Mouse (Mus musculus) hindbrain, embryonic 13.5 days (tissue): ENCODE results near the gene Ubox5. TPM values are rescaled to one million over a fixed set of nuclear protein-coding genes. Genes with fewer than 3 reads are reported as not detected.
"Not testable (repeated sequence)": the region's sequence is repeated elsewhere in the genome, so short reads cannot be mapped to it uniquely, and the experiment has no call there.

Source experiments
- ATAC-seq: fragments of 200-750 bp; cut with Nextera tagmentation; 2 replicates; pipeline ENCODE4 v1.8.0; 2017; ENCODE audit warnings: moderate TSS enrichment; ENCODE audit not compliant: low FRiP score
- H3K27ac ChIP-seq: fragments of 300-500 bp; sonication (generic); 2 replicates; pipeline ENCODE4 v1.5.1; 2015; ENCODE audit warnings: inconsistent platforms, mild to moderate bottlenecking, moderate library complexity
- H3K27me3 ChIP-seq: fragments of 300-500 bp; sonication (generic); 2 replicates; pipeline ENCODE4 v1.6.1; 2015; ENCODE audit warnings: mild to moderate bottlenecking, inconsistent platforms
- H3K36me3 ChIP-seq: fragments of 300-500 bp; sonication (generic); 2 replicates; pipeline ENCODE4 v1.6.1; 2015; ENCODE audit warnings: mild to moderate bottlenecking, inconsistent platforms
- H3K4me1 ChIP-seq: fragments of 300-500 bp; sonication (generic); replicated peaks from 2 replicates; pipeline ENCODE4 v1.6.1; 2015; ENCODE audit warnings: inconsistent platforms
- H3K4me2 ChIP-seq: fragments of 300-500 bp; sonication (generic); 2 replicates; pipeline ENCODE4 v1.6.1; 2015; ENCODE audit warnings: inconsistent platforms, mild to moderate bottlenecking, moderate library complexity
- H3K4me3 ChIP-seq: fragments of 300-500 bp; sonication (generic); 2 replicates; pipeline ENCODE4 v1.5.1; 2015; ENCODE audit warnings: mild to moderate bottlenecking, inconsistent platforms
- H3K9ac ChIP-seq: fragments of 300-500 bp; sonication (generic); 2 replicates; pipeline ENCODE4 v1.6.1; 2015; ENCODE audit warnings: mild to moderate bottlenecking, inconsistent platforms
- H3K9me3 ChIP-seq: fragments of 300-500 bp; sonication (generic); 2 replicates; pipeline ENCODE4 v1.6.1; 2016; ENCODE audit warnings: inconsistent platforms
- WGBS: fragments of 180-500 bp; shearing (Covaris S2); methylation state at CpG from one replicate; pipeline ENCODE4 v1.1.7; 2015; 5-methylcytosine and 5-hydroxymethylcytosine counted together
- polyA plus RNA-seq: library from polyadenylated mRNA; unstranded; fragments of >200 nt; fragmentation: Nextera tagmentation; extraction: Ambion mirVana; gene quantifications from 2 replicates; pipeline ENCODE4 v1.2.1, GENCODE M21; 2015

Gene Ubox5
- polyA plus RNA-seq, 1 experiment from 2014 or later: 11.5 TPM

DNA sequence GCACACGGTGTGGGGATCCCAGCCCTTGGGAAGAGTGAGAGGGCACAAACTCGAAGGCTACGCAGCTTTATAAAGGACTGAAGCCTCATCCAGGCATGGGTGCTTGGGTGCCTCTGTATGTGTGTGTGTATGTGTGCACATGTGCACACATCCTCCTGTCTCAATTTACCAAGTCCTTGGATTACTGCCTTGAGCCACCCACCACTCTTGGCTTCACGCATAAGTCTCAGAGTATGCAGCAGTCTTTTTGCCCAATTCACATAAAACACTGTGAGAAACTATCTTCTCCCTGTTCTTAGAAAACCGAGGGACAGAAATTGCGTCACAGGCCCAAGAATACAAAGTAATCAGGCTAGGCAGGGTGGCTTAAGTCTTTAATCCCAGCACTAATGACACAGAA lies 43.8 kb downstream of the Ubox5 start:
- peaks cover 10% of the 10 kb centered on the region for H3K36me3 ChIP-seq
- ATAC-seq: no peak
- H3K4me1 ChIP-seq: peaks cover 3% of the 10 kb centered on the region
- no peak overlapping the region for H3K4me3 ChIP-seq
- no peak overlapping the region for H3K27ac ChIP-seq
- H3K9ac ChIP-seq: no peak overlapping the region
- 87% methylated on average over 6 of the region's 6 CpGs for WGBS
- H3K9me3 ChIP-seq: no peaks in the 10 kb centered on the region
- no peak overlapping the region for H3K4me2 ChIP-seq
- H3K27me3 ChIP-seq: peaks cover 33% of the 10 kb centered on the region

GRCm38 (mm10) chr2:130583902-130584560 lies 45.8 kb downstream of the Ubox5 start:
- Histone ChIP-seq H3K4me1 (peaks cover 12% of the 10 kb centered on the region), H3K9me3 (no peaks in the 10 kb centered on the region), H3K9ac (no peak overlapping the region), H3K27ac (no peak overlapping the region), H3K4me2 (no peak overlapping the region), H3K27me3 (peaks cover 53% of the 10 kb centered on the region), H3K4me3 (no peak overlapping the region), H3K36me3 (no peaks in the 10 kb centered on the region)
- 79% methylated on average over 10 of the region's 10 CpGs for WGBS
- ATAC-seq: no peak

DNA sequence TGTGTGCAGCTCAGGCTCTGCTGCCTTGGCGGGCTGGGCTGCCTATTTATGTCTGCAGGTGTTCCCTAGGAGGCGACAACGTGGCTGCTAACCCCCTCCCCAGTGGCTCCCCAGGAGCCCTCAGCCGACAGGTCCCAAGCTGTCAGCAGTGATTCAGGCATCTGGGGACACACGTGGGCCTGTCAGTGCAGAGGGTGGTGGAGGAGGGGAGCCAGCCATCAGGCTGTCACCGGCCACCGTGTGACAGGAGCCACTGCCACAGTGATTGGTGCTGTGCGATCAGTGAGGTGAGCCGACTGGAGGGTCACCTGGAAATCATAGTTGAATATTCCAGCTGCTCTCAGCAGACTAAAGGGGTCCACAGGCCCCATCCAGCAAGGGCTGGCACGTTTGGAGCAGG lies 47.3 kb downstream of the Ubox5 start, which contains the start of gene Avp:
Gene Avp (minus strand): TSS at position 3 of the 400 bp plus-strand sequence.
- peaks cover 67% of the 10 kb centered on the region for H3K27me3 ChIP-seq
- H3K27ac ChIP-seq: no peak within 1 kb of the TSS
- WGBS: 36% methylated on average over 10 of the region's 10 CpGs
- peaks cover 15% of the 10 kb centered on the region for H3K4me1 ChIP-seq
- 0 out of 2 replicates have a peak within 1 kb of the TSS, but pooled peaks have one; percentile 31 for H3K4me3 ChIP-seq
- no peak for ATAC-seq
- H3K9ac ChIP-seq: no peak within 1 kb of the TSS
- no peaks in the 10 kb centered on the region for H3K36me3 ChIP-seq
- H3K9me3 ChIP-seq: no peaks in the 10 kb centered on the region
- H3K4me2 ChIP-seq: no peak within 1 kb of the TSS

GRCm38 (mm10) chr2:130581201-130581600 lies 48.6 kb downstream of the Ubox5 start:
- ATAC-seq: no peak

DNA sequence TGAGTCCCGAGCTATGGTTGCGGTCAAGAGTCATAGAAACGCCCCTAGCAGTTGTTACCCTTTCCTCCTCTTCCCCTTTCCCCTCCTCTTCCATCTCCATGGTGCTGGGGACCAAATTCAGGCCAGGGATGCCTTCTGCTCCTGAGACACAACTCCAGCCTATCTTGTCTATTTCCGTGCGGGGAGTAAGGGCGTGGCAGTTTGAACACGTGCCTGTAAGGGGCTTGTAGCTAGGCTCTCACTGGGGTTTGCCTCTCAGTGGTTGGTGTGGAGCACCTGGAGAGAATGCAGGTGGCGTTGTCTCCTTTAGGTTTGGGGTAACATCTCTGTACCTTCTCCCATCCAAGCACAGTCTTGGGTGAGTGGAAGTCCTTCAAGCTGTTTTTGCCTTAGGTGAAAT lies 50.0 kb downstream of the Ubox5 start:
- no peaks in the 10 kb centered on the region for H3K9me3 ChIP-seq
- peak overlapping the region; percentile 11; the same call in 1 of the 2 replicates for H3K4me3 ChIP-seq
- no peak for ATAC-seq
- peaks cover 95% of the 10 kb centered on the region for H3K27me3 ChIP-seq
- H3K9ac ChIP-seq: no peak overlapping the region
- H3K36me3 ChIP-seq: no peaks in the 10 kb centered on the region
- H3K27ac ChIP-seq: no peak overlapping the region
- no peak overlapping the region for H3K4me2 ChIP-seq
- H3K4me1 ChIP-seq: peaks cover 32% of the 10 kb centered on the region
- WGBS: 2% methylated on average over 8 of the region's 8 CpGs

More at GRCm38 (mm10) chr2:130581201-130581600, 48.6 kb downstream of the Ubox5 start:
- H3K4me1 ChIP-seq: peaks cover 29% of the 10 kb centered on the region
- WGBS: 3% methylated on average over 16 of the region's 16 CpGs
- H3K9me3 ChIP-seq: no peaks in the 10 kb centered on the region
- no peak overlapping the region for H3K27ac ChIP-seq
- H3K9ac ChIP-seq: no peak overlapping the region
- H3K27me3 ChIP-seq: peaks cover 81% of the 10 kb centered on the region
- no peaks in the 10 kb centered on the region for H3K36me3 ChIP-seq
- H3K4me3 ChIP-seq: peak overlapping the region; percentile 31
- H3K4me2 ChIP-seq: peak overlapping the region; percentile 49

DNA sequence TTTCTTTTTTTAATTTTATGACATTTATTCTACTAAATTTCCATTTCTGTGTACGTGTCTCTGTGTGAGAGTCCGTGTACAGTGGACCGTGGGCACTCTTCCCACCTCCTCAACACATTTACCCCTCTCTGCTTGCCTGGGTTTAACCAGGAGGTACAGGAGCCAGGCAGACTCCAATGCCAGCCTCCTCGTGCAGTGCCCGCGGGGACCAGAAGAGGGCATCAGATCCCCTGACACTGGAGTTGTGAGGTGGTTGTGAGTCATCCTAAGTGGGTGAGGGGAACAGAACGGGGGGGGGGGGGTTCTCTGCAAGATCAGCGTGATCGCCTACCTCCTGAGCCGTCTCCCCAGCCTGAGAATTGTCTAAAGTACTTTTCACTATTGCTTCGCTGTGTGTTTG lies 51.7 kb downstream of the Ubox5 start:
- H3K27ac ChIP-seq: no peak overlapping the region
- H3K4me3 ChIP-seq: no peak overlapping the region
- H3K9me3 ChIP-seq: no peaks in the 10 kb centered on the region
- no peak overlapping the region for H3K4me2 ChIP-seq
- ATAC-seq: no peak
- H3K9ac ChIP-seq: no peak overlapping the region
- H3K27me3 ChIP-seq: peaks cover 96% of the 10 kb centered on the region
- peaks cover 32% of the 10 kb centered on the region for H3K4me1 ChIP-seq
- H3K36me3 ChIP-seq: no peaks in the 10 kb centered on the region
- WGBS: 12% methylated on average over 10 of the region's 11 CpGs

DNA sequence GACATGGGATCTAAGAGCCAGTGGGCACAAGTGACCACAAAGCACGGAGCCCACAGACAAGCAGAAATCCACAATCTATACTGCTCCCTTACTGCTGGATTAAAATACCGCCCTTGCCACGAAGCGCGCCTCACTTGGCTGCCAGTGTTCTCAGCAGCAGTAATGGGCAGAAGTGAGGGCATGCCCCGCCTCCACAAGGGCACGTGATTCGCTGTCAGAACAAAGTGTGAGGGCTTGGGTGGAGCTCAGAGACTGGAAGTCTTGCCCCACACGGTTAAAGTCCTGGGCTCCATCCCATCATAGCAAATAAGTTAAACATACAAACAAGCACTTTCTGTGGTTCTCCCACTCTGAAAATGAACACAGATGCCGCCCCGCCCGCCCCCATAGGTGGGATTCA lies 52.2 kb downstream of the Ubox5 start:
- Histone ChIP-seq H3K36me3 (no peaks in the 10 kb centered on the region), H3K9me3 (no peaks in the 10 kb centered on the region), H3K27me3 (peaks cover 91% of the 10 kb centered on the region), H3K27ac (no peak overlapping the region), H3K9ac (no peak overlapping the region), H3K4me3 (peak overlapping the region; percentile 14; the same call in 1 of the 2 replicates), H3K4me1 (peaks cover 32% of the 10 kb centered on the region), H3K4me2 (no peak overlapping the region)
- ATAC-seq: no peak
- 2% methylated on average over 12 of the region's 12 CpGs for WGBS

DNA sequence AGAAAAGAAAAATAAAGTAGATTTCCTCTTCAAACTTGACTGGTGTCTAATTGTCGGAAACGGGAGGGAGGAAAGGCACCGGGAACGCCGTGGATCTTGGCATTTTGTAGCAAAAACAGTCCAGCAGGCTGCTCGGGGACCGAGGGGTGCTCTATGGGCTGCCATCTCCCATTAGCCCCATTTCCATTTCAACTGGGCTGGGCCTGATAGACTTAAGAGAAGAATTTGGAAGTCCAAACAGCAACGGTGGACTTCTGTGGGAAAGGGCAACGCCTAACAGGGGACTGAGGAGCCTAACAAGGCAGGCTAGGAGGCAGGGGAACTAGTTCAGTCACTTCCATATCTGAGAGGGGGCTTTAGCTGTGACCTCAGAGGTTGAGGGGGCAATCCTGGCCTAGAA lies 52.8 kb downstream of the Ubox5 start:
- ATAC-seq: no peak
- H3K9ac ChIP-seq: no peak overlapping the region
- H3K27me3 ChIP-seq: peaks cover 85% of the 10 kb centered on the region
- 5% methylated on average over 9 of the region's 9 CpGs for WGBS
- H3K36me3 ChIP-seq: no peaks in the 10 kb centered on the region
- peaks cover 32% of the 10 kb centered on the region for H3K4me1 ChIP-seq
- no peak overlapping the region for H3K27ac ChIP-seq
- peak overlapping the region; percentile 35; the same call in 1 of the 2 replicates for H3K4me3 ChIP-seq
- H3K9me3 ChIP-seq: no peaks in the 10 kb centered on the region
- peak overlapping the region; percentile 52 for H3K4me2 ChIP-seq

- Histone ChIP-seq H3K9ac (peak overlapping the region; percentile 60; the same call in 1 of the 2 replicates), H3K4me1 (peaks cover 32% of the 10 kb centered on the region), H3K27me3 (peaks cover 80% of the 10 kb centered on the region), H3K4me2 (peak overlapping the region; percentile 52), H3K4me3 (peak overlapping the region; percentile 35)
- WGBS: 1% methylated on average over 31 of the region's 32 CpGs
- not testable (repeated sequence) for H3K9me3 ChIP-seq, ATAC-seq, H3K36me3 ChIP-seq, H3K27ac ChIP-seq
Measured at GRCm38 (mm10) chr2:130576564-130576963, 53.3 kb downstream of the Ubox5 start.

DNA sequence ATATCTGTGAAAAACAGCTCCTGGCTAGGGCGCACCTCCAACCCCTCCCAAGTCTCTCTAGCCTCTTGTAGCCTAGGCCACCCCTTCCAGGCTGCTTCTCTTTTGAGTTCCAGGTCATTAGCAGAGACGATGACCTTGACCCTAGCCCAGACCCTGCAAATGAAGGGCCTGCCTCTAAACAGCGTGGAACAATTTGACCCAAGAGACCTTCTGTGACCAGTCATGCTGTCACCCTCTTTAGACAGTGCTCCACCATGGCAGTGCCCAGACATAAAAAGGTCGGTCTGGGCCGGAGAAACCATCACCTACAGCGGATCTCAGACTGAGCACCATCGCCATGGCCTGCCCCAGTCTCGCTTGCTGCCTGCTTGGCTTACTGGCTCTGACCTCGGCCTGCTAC lies 54.0 kb downstream of the Ubox5 start, which contains the start of gene Oxt:
Gene Oxt (plus strand): TSS at position 301 of the 400 bp plus-strand sequence.
- no peak within 1 kb of the TSS for H3K27ac ChIP-seq
- no peaks in the 10 kb centered on the region for H3K9me3 ChIP-seq
- no peaks in the 10 kb centered on the region for H3K36me3 ChIP-seq
- H3K9ac ChIP-seq: peak within 1 kb of the TSS; percentile 60; the same call in 1 of the 2 replicates
- H3K4me1 ChIP-seq: peaks cover 27% of the 10 kb centered on the region
- H3K27me3 ChIP-seq: peaks cover 74% of the 10 kb centered on the region
- peak within 1 kb of the TSS; percentile 35 for H3K4me3 ChIP-seq
- no peak for ATAC-seq
- H3K4me2 ChIP-seq: peak within 1 kb of the TSS; percentile 52
- 38% methylated on average over 9 of the region's 9 CpGs for WGBS

GRCm38 (mm10) chr2:130574960-130575359 lies 54.9 kb downstream of the Ubox5 start:
- ATAC-seq: no peak
- Histone ChIP-seq H3K9ac (no peak overlapping the region), H3K9me3 (no peaks in the 10 kb centered on the region), H3K27ac (no peak overlapping the region), H3K27me3 (peaks cover 64% of the 10 kb centered on the region), H3K4me2 (no peak overlapping the region), H3K36me3 (no peaks in the 10 kb centered on the region), H3K4me1 (peaks cover 19% of the 10 kb centered on the region), H3K4me3 (no peak overlapping the region)
- WGBS: 80% methylated on average over 5 of the region's 5 CpGs

DNA sequence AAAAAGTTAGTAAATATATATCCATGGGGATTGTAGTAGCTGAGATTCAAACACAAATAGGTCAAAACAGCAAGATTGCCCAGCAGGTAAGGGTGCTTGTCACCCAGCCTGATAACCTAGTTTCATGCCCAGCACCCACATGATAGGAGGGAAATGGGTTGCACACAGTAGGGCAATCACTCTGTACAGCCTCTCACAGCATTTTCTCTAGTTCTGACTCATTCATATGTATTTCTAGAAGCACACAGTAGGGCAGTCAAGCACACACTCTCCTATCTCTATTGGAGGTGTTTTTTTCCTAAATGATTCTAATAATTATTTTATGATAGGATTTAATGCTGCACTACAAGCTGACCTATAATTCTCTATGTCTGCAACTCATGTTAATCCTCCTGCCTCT lies 59.9 kb downstream of the Ubox5 start:
- peaks cover 23% of the 10 kb centered on the region for H3K36me3 ChIP-seq
- no peak for ATAC-seq
- no peaks in the 10 kb centered on the region for H3K9me3 ChIP-seq
- H3K4me2 ChIP-seq: no peak overlapping the region
- H3K27ac ChIP-seq: no peak overlapping the region
- H3K27me3 ChIP-seq: peaks cover 14% of the 10 kb centered on the region
- no peak overlapping the region for H3K9ac ChIP-seq
- peaks cover 9% of the 10 kb centered on the region for H3K4me1 ChIP-seq
- no peak overlapping the region for H3K4me3 ChIP-seq

- Histone ChIP-seq H3K9ac (no peak overlapping the region), H3K4me1 (peaks cover 18% of the 10 kb centered on the region), H3K27ac (no peak overlapping the region), H3K4me2 (no peak overlapping the region), H3K27me3 (peaks cover 6% of the 10 kb centered on the region; the same call in 1 of the 2 replicates), H3K4me3 (no peak overlapping the region), H3K36me3 (peaks cover 23% of the 10 kb centered on the region), H3K9me3 (no peaks in the 10 kb centered on the region)
- 93% methylated on average over 4 of the region's 4 CpGs for WGBS
- no peak for ATAC-seq
Measured at GRCm38 (mm10) chr2:130568921-130569320, 60.9 kb downstream of the Ubox5 start.
